Mouse (Mus musculus) hindbrain, embryonic 11.5 days (tissue): ENCODE data around the gene Gm49380. TPM values are rescaled to one million over a fixed set of nuclear protein-coding genes. Genes with fewer than 3 reads are reported as not detected.

Source experiments
- ATAC-seq: fragments of 200-750 bp; cut with Nextera tagmentation; 2 replicates; pipeline ENCODE4 v1.8.0; 2017; ENCODE audit warnings: mild to moderate bottlenecking, moderate TSS enrichment, moderate library complexity; ENCODE audit not compliant: low FRiP score
- DNase-seq: peaks from one replicate; pipeline ENCODE4 v3.0.0-alpha.2; 2015; ENCODE audit warnings: low spot score
- H3K27ac ChIP-seq: fragments of 300-500 bp; sonication (generic); 2 replicates; pipeline ENCODE4 v1.5.1; 2014; ENCODE audit warnings: mild to moderate bottlenecking, low read depth, low read length
- H3K27me3 ChIP-seq: fragments of 300-500 bp; sonication (generic); 2 replicates; pipeline ENCODE4 v1.6.1; 2014; ENCODE audit warnings: mild to moderate bottlenecking, low read length, moderate library complexity, mixed read lengths; ENCODE audit not compliant: control insufficient read depth, insufficient read depth
- H3K36me3 ChIP-seq: fragments of 300-500 bp; sonication (generic); 2 replicates; pipeline ENCODE4 v1.6.1; 2014; ENCODE audit warnings: mild to moderate bottlenecking, low read length, moderate library complexity, mixed read lengths; ENCODE audit not compliant: control insufficient read depth, insufficient read depth
- H3K4me1 ChIP-seq: fragments of 300-500 bp; sonication (generic); replicated peaks from 2 replicates; pipeline ENCODE4 v1.6.1; 2014; ENCODE audit warnings: low read length, mixed read lengths; ENCODE audit not compliant: control insufficient read depth, insufficient read depth
- H3K4me2 ChIP-seq: fragments of 300-500 bp; sonication (generic); replicated peaks from 2 replicates; pipeline ENCODE4 v1.6.1; 2014; ENCODE audit warnings: mild to moderate bottlenecking, low read depth, low read length
- H3K4me3 ChIP-seq: fragments of 300-500 bp; sonication (generic); 2 replicates; pipeline ENCODE4 v1.5.1; 2014; ENCODE audit warnings: low read depth, low read length
- H3K9ac ChIP-seq: fragments of 300-500 bp; sonication (generic); 2 replicates; pipeline ENCODE4 v1.6.1; 2014; ENCODE audit warnings: low read depth, low read length
- H3K9me3 ChIP-seq: fragments of 300-500 bp; sonication (generic); 2 replicates; pipeline ENCODE4 v1.6.1; 2016; ENCODE audit warnings: low read length; ENCODE audit not compliant: control insufficient read depth
- WGBS: fragments of 180-500 bp; shearing (Covaris S2); extraction: QIAGEN DNeasy Blood & Tissue Kit; methylation state at CpG from one replicate; pipeline ENCODE4 v1.1.7; 2014; 5-methylcytosine and 5-hydroxymethylcytosine counted together
- polyA plus RNA-seq: library from polyadenylated mRNA; unstranded; fragments of >200 nt; fragmentation: Nextera tagmentation; extraction: Ambion mirVana; gene quantifications from 2 replicates; pipeline ENCODE4 v1.2.1, GENCODE M21; 2014

Gm49380 gene
- polyA plus RNA-seq, 1 experiment from 2014 or later, result 0.29 TPM

DNA sequence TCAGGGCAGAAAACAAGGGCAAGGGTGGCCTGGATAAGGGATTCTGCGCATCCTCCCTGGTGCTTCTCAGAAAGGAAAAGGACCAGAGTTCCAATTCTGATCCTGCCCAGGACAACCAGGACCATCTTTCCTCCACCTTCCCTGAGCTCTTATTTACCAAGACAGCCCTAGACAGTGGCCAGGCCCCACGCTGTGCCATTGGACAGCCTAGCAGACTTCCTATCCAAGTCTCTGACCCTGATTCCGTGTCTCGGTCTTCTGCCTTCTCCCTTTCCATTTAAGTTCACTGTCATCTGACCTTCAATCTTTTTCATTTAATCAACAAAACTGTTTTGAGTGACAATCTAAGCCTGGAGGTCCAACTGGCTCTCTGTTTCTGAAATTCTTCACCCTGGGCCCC, 6.7 kb downstream of the Gm49380 start:
- no peak overlapping the region for H3K4me3 ChIP-seq
- WGBS, result 78% methylated on average over 4 of the region's 4 CpGs
- DNase-seq, result no peak
- H3K27me3 ChIP-seq, result no peaks in the 10 kb centered on the region
- H3K4me2 ChIP-seq, result no peak overlapping the region
- H3K9me3 ChIP-seq, result no peaks in the 10 kb centered on the region
- no peak overlapping the region for H3K9ac ChIP-seq
- no peak for ATAC-seq
- H3K36me3 ChIP-seq, result no peaks in the 10 kb centered on the region
- H3K27ac ChIP-seq, result no peak overlapping the region
- H3K4me1 ChIP-seq, result peaks cover 15% of the 10 kb centered on the region

DNA sequence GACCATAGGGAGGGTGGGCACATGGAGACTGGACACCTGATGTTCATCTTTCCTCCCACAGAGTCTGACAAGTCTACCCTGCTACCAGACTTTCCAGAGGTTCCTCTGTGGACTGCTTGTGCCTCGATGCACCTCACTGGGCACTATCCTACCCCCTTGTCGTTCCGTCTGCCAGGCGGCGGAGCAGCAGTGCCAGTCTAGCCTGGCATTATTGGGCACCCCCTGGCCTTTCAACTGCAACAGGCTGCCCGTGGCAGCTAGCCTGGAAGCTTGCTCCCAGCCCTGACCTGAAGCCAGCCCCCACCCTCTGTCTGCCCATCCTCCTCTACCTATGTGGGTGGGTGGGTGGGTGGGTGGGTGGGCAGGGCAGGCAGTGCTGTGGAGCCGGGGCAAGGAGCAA, 7.1 kb downstream of the Gm49380 start:
- Histone ChIP-seq H3K27me3 (no peaks in the 10 kb centered on the region), H3K4me2 (no peak overlapping the region), H3K27ac (no peak overlapping the region), H3K9ac (no peak overlapping the region), H3K36me3 (no peaks in the 10 kb centered on the region), H3K4me3 (no peak overlapping the region), H3K9me3 (no peaks in the 10 kb centered on the region), H3K4me1 (peaks cover 15% of the 10 kb centered on the region)
- no peak for ATAC-seq
- no peak for DNase-seq
- WGBS, result 94% methylated on average over 7 of the region's 7 CpGs

DNA sequence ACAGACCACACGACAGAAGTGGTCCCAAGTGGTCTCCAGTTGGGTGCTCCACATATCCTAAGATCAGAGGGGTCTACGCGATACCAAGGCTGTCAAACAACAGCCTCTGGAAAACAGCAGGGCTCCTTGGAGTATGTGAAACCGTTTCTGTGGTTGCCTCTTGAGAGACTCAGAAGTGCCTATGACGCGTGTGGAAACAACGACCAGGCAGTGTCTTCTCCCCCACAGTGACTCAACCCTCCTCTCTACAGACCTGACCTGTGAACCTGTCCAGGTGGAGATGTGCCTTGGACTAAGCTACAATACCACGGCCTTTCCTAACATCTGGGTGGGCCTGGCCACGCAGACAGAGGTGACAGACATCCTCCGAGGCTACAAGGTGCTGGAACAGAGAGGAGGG, 7.5 kb downstream of the Gm49380 start:
- Histone ChIP-seq H3K4me2 (no peak overlapping the region), H3K36me3 (no peaks in the 10 kb centered on the region), H3K9me3 (no peaks in the 10 kb centered on the region), H3K4me3 (no peak overlapping the region), H3K27me3 (no peaks in the 10 kb centered on the region), H3K9ac (no peak overlapping the region), H3K4me1 (peaks cover 15% of the 10 kb centered on the region), H3K27ac (no peak overlapping the region)
- DNase-seq (no peak), ATAC-seq (no peak)
- WGBS, result 90% methylated on average over 10 of the region's 10 CpGs

DNA sequence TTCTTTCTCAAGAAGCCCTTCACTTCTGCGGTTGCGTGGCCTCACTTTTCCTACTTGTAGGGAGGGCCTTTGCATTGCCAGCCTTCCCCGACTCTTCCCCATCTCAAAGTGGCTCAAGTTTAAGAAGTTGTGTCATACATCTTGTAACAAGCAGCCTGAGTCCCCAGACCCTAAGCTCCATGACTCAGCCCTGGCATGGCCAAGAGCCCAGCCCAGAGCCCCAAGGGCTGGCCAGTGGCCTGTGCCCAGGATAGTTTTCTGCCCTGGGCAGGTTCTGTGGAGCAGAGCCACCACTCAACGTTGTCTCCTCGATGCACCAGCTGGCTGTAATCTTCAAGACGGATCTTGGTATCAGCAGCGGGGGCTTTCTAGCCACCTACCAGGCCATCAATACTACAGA, 8.4 kb downstream of the Gm49380 start:
- peaks cover 13% of the 10 kb centered on the region for H3K4me1 ChIP-seq
- DNase-seq, result no peak
- no peak overlapping the region for H3K27ac ChIP-seq
- WGBS, result 94% methylated on average over 7 of the region's 7 CpGs
- H3K4me2 ChIP-seq, result no peak overlapping the region
- ATAC-seq, result no peak
- no peak overlapping the region for H3K4me3 ChIP-seq
- no peaks in the 10 kb centered on the region for H3K9me3 ChIP-seq
- H3K36me3 ChIP-seq, result no peaks in the 10 kb centered on the region
- no peaks in the 10 kb centered on the region for H3K27me3 ChIP-seq
- H3K9ac ChIP-seq, result no peak overlapping the region

DNA sequence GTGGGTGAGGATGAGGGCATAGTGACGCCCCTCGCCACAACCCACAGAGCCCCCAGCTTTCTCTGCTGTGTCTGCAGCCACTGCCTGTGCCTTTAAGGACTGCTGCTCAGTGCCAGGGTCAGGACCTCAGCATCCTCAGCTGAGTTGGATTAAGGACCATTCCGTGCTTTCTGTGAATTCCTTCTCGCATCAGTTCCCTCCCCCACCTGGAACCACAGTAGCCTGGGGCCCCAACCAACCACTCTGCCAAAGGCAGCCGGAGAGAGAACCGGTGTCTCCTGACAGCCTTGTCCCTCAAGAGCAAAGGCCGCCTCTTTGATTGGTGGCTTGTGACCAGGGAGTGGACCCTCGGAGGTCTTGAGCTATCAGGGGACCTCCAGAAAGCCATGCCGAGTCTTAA, 11.8 kb downstream of the Gm49380 start, which contains the start of gene Mfrp:
Gene Mfrp (plus strand): TSS at position 240 of the 400 bp plus-strand sequence.
- ATAC-seq (no peak), DNase-seq (no peak)
- Histone ChIP-seq H3K4me1 (0 out of 2 replicates have a peak, but pooled peaks cover 2% of the 10 kb centered on the region), H3K9me3 (no peaks in the 10 kb centered on the region), H3K27ac (no peak within 1 kb of the TSS), H3K36me3 (no peaks in the 10 kb centered on the region), H3K27me3 (no peaks in the 10 kb centered on the region), H3K4me2 (no peak within 1 kb of the TSS), H3K4me3 (no peak within 1 kb of the TSS), H3K9ac (no peak within 1 kb of the TSS)
- 66% methylated on average over 9 of the region's 9 CpGs for WGBS

DNA sequence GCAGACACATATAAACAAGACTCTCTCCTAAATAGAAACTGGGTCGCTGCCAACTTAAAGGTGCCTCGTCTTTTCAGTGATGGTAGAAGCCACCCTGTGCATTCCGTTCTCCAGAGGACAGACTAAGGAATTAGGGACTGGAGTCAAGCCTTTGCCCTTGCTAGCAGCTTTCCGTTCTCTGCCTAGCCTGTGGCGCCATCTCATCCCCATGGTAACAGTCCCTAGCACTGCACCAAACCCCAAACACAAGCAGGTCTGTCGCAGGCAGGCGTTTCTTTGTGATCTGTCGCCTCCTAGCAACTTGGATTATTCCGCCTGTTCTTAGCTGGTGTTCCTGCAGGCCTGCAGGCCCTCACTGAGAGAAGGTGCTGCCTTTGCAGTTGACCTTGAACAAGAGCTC, 16.8 kb downstream of the Gm49380 start:
- Histone ChIP-seq H3K4me1 (0 out of 2 replicates have a peak, but pooled peaks cover 4% of the 10 kb centered on the region), H3K4me2 (no peak overlapping the region), H3K9ac (no peak overlapping the region), H3K9me3 (no peaks in the 10 kb centered on the region), H3K4me3 (no peak overlapping the region), H3K27me3 (no peaks in the 10 kb centered on the region), H3K27ac (no peak overlapping the region; the same call in 1 of the 2 replicates), H3K36me3 (0 out of 2 replicates have a peak, but pooled peaks cover 2% of the 10 kb centered on the region)
- ATAC-seq (0 out of 2 replicates have a peak, but pooled peaks have one; percentile 40), DNase-seq (peak; percentile 54)
- 25% methylated on average over 9 of the region's 9 CpGs for WGBS

DNA sequence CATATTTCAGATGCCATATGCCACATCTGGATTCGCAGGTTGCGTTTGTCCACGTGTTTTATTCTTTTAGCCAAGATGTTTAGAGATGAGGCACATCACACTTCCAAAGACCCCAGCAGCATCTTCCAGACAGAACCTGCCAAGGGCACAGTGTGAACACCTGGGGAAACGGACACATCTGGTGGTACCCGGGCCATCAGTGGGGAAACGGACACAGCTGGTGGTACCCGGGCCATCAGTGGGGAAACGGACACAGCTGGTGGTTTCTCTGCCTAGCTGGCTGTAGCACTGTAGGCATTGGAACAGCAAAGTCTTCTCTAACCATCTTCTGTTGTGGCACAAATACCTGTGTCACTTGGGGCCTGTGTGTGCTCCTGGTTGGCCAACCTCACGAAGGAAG, 17.5 kb downstream of the Gm49380 start:
- no peak for ATAC-seq
- no peak overlapping the region for H3K9ac ChIP-seq

DNA sequence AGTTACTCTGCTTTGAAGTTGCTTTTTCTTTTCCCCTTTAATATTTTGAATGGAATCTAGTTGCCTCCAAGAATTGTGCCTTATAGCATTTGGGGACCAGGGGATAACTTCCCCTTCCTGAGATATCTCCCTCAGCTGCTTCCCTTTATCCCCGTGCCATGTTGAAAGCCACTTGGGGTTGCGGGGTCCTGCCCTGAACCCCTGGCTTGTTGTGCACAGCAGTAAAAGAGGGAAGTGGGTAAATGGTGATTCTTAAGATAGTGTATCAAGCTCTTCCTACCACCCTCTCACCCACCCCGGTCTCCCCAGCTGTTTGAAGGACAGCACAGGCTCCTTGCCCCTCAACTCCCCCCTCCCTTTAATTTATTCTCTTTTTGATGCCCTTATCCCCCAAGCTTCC, 18.6 kb downstream of the Gm49380 start:
- H3K27me3 ChIP-seq, result no peaks in the 10 kb centered on the region
- ATAC-seq, result no peak
- H3K4me2 ChIP-seq, result no peak overlapping the region
- no peak overlapping the region for H3K4me3 ChIP-seq
- 0 out of 2 replicates have a peak, but pooled peaks cover 2% of the 10 kb centered on the region for H3K36me3 ChIP-seq
- no peaks in the 10 kb centered on the region for H3K9me3 ChIP-seq
- H3K9ac ChIP-seq, result no peak overlapping the region
- 87% methylated on average over 3 of the region's 3 CpGs for WGBS
- H3K27ac ChIP-seq, result no peak overlapping the region
- H3K4me1 ChIP-seq, result 0 out of 2 replicates have a peak, but pooled peaks cover 4% of the 10 kb centered on the region
- no peak for DNase-seq

More for the DNA sequence above, 17.5 kb downstream of the Gm49380 start:
- Histone ChIP-seq H3K27me3 (no peaks in the 10 kb centered on the region), H3K9me3 (no peaks in the 10 kb centered on the region), H3K4me3 (no peak overlapping the region), H3K27ac (no peak overlapping the region), H3K36me3 (0 out of 2 replicates have a peak, but pooled peaks cover 2% of the 10 kb centered on the region), H3K4me2 (no peak overlapping the region), H3K4me1 (0 out of 2 replicates have a peak, but pooled peaks cover 4% of the 10 kb centered on the region)
- no peak for DNase-seq
- 92% methylated on average over 9 of the region's 9 CpGs for WGBS
